Mouse (Mus musculus) CH12.LX (cell line): ENCODE data around the gene Coro6. TPM values are rescaled to one million over a fixed set of nuclear protein-coding genes. Genes with fewer than 3 reads are reported as not detected.

Experiments
- DNase-seq: peaks from one replicate; pipeline ENCODE4 v3.0.0-alpha.2; 2013; ENCODE audit errors: extremely low read depth
- H3K27ac ChIP-seq: 2 replicates; pipeline ENCODE4 v1.5.1; 2012; ENCODE audit warnings: low read depth, mild to moderate bottlenecking, control low read depth, moderate library complexity; ENCODE audit not compliant: insufficient read depth
- H3K27me3 ChIP-seq: replicated peaks from 2 replicates; pipeline ENCODE3; 2012; ENCODE audit warnings: inconsistent platforms
- H3K36me3 ChIP-seq, 2 experiments: replicated peaks in 1 of 2; 2 replicates each; pipeline versions ENCODE3 to v1.6.1; 2012; ENCODE audit warnings: inconsistent platforms in 1 of 2, low read length in 1 of 2, mild to moderate bottlenecking in 1 of 2, mixed read lengths in 1 of 2, moderate library complexity in 1 of 2; ENCODE audit not compliant: control insufficient read depth in 1 of 2, insufficient read depth in 1 of 2
- H3K4me1 ChIP-seq, 2 experiments: 2 replicates each; pipeline ENCODE4 v1.6.1; 2012; ENCODE audit warnings: inconsistent platforms in 1 of 2, moderate library complexity in 1 of 2; ENCODE audit not compliant: insufficient read depth in 2 of 2, control insufficient read depth in 1 of 2
- H3K4me2 ChIP-seq: 2 replicates; pipeline ENCODE4 v1.6.1; 2012; ENCODE audit warnings: low read depth, mild to moderate bottlenecking, control low read depth; ENCODE audit not compliant: poor library complexity, insufficient read depth, severe bottlenecking
- H3K4me3 ChIP-seq, 3 experiments: fragments of 150-350 bp in 1 of 3; sonication (generic) in 1 of 3; replicated peaks in 1 of 3; 2 replicates each; pipeline versions ENCODE3 to v1.5.1; 2011 to 2012; ENCODE audit warnings: low read depth in 2 of 3, low read length in 2 of 3, mild to moderate bottlenecking in 2 of 3, moderate library complexity in 2 of 3, control low read depth in 1 of 3, improper control_type of control experiment in 1 of 3, inconsistent platforms in 1 of 3, mixed read lengths in 1 of 3; ENCODE audit not compliant: poor library complexity in 1 of 3
- H3K79me2 ChIP-seq: replicated peaks from 2 replicates; pipeline ENCODE4 v1.6.1; 2012; ENCODE audit warnings: mild to moderate bottlenecking, moderate library complexity; ENCODE audit not compliant: control insufficient read depth, poor library complexity, insufficient read depth, severe bottlenecking; ENCODE audit errors: extremely low read depth
- H3K9ac ChIP-seq: 2 replicates; pipeline ENCODE4 v1.6.1; 2012; ENCODE audit warnings: low read depth, mild to moderate bottlenecking, control low read depth, moderate library complexity; ENCODE audit not compliant: insufficient read depth
- H3K9me3 ChIP-seq: replicated peaks from 2 replicates; pipeline ENCODE3; 2012; ENCODE audit warnings: low read length, inconsistent platforms, mixed read lengths
- ELF1 ChIP-seq: IDR thresholded peaks from 2 replicates; pipeline ENCODE4 v1.6.1; 2014; ENCODE audit warnings: low read depth, mild to moderate bottlenecking, inconsistent platforms, low read length, improper control_type of control experiment
- JUN ChIP-seq: IDR thresholded peaks from 2 replicates; pipeline ENCODE4 v1.6.1; 2011; ENCODE audit warnings: low read depth, mild to moderate bottlenecking, low read length, improper control_type of control experiment, moderate library complexity; ENCODE audit not compliant: insufficient read depth
- MAX ChIP-seq: IDR thresholded peaks from 2 replicates; pipeline ENCODE4 v1.6.1; 2011; ENCODE audit warnings: low read length, improper control_type of control experiment
- MXI1 ChIP-seq: IDR thresholded peaks from 2 replicates; pipeline ENCODE4 v1.6.1; 2011; ENCODE audit warnings: mild to moderate bottlenecking, low read depth, low read length, improper control_type of control experiment
- MYC ChIP-seq: IDR thresholded peaks from 2 replicates; pipeline ENCODE4 v1.6.1; 2011; ENCODE audit warnings: low read depth, mild to moderate bottlenecking, improper control_type of control experiment, low read length
- NRF1 ChIP-seq: IDR thresholded peaks from 2 replicates; pipeline ENCODE4 v1.6.1; 2014; ENCODE audit warnings: low read depth, mild to moderate bottlenecking, inconsistent platforms, low read length, improper control_type of control experiment, moderate library complexity
- POLR2AphosphoS2 ChIP-seq: IDR thresholded peaks from 2 replicates; pipeline ENCODE4 v1.6.1; 2011; ENCODE audit warnings: low read depth, low read length, improper control_type of control experiment
- TBP ChIP-seq: conservative IDR thresholded peaks from 2 replicates; pipeline ENCODE4 v1.6.1; 2011; ENCODE audit warnings: low read depth, low read length, improper control_type of control experiment
- ZC3H11A ChIP-seq: IDR thresholded peaks from 2 replicates; pipeline ENCODE4 v1.6.1; 2012; ENCODE audit warnings: low read depth, mild to moderate bottlenecking, inconsistent platforms, low read length, improper control_type of control experiment
- ZNF384 ChIP-seq: IDR thresholded peaks from 2 replicates; pipeline ENCODE4 v1.6.1; 2012; ENCODE audit warnings: low read depth, low read length, improper control_type of control experiment, inconsistent platforms
- dilution Hi-C: fragments of 300-500 bp; cut with MboI; formaldehyde crosslinking; loops from 2 replicates; pipeline ENCODE4 v1.14.3; 2020; ENCODE audit warnings: low sequenced_read_pairs; ENCODE audit not compliant: extremely low pct_unique_long_range_greater_than_20kb, extremely low pct_ligation_motif_present
- in situ Hi-C: fragments of 300-500 bp; cut with MboI; formaldehyde crosslinking; loops from 3 replicates; pipeline ENCODE4 v1.14.3; 2019; ENCODE audit warnings: low sequenced_read_pairs, low pct_ligation_motif_present, low pct_unique_long_range_greater_than_20kb, mixed read lengths
- polyA plus RNA-seq: library from polyadenylated mRNA; unstranded; fragments of >175 nt; gene quantifications from 2 replicates; pipeline ENCODE4 v1.2.1, GENCODE M21; 2012; ENCODE audit warnings: low read depth; ENCODE audit not compliant: insufficient read length
- total RNA-seq, 2 experiments: library from RNA; depleted of rRNA; stranded (reverse); fragments of 300-350 nt in 1 of 2; fragments of >200 nt in 1 of 2; gene quantifications; 2 replicates each; pipeline ENCODE4 v1.2.3; 2012 to 2014

Coro6 gene
- total and polyA plus RNA-seq, 3 experiments, result 0.25 to 0.39 TPM; not detected in 1

- dilution Hi-C loops (no loop called here), in situ Hi-C loops (no loop called here)
- Histone ChIP-seq H3K4me1 (peaks cover 19 to 66% of the 10 kb centered on the region in 2 experiments), H3K9me3 (no peaks in the 10 kb centered on the region), H3K79me2 (peaks cover 34% of the 10 kb centered on the region), H3K9ac (peak overlapping the region; percentile 95), H3K36me3 (peaks cover 2 to 32% of the 10 kb centered on the region in 2 experiments), H3K27ac (no peak overlapping the region; the same call in 1 of the 2 replicates), H3K4me3 (peak overlapping the region; percentile 83 to 99 (median 84)), H3K4me2 (peak overlapping the region; percentile 86), H3K27me3 (peaks cover 15% of the 10 kb centered on the region)
- no peak for DNase-seq
- no peak for TF ChIP-seq JUN
- TF ChIP-seq TBP, result no peak
- TF ChIP-seq ZC3H11A, result no peak
- no peak for TF ChIP-seq POLR2AphosphoS2
- TF ChIP-seq ELF1, result no peak
Observed at GRCm38 (mm10) chr11:77494344-77494676, 32.1 kb downstream of the Coro6 start.

- Histone ChIP-seq H3K36me3 (peaks cover 7 to 37% of the 10 kb centered on the region in 2 experiments), H3K79me2 (peaks cover 34% of the 10 kb centered on the region), H3K9ac (peak overlapping the region; percentile 95; the same call in 1 of the 2 replicates), H3K4me1 (peaks cover 19 to 66% of the 10 kb centered on the region in 2 experiments), H3K4me2 (peak overlapping the region; percentile 86), H3K4me3 (peak overlapping the region; percentile 83 to 99 (median 84)), H3K27me3 (peaks cover 12% of the 10 kb centered on the region), H3K9me3 (no peaks in the 10 kb centered on the region), H3K27ac (no peak overlapping the region)
- no peak for TF ChIP-seq ZNF384
- TF ChIP-seq MAX, result no peak
- in situ Hi-C loops, result loop anchor here (5.0 kb wide), 1 partner anchor 128 kb away; no protein-coding TSS in a partner anchor
- dilution Hi-C loops, result no loop called here
- no peak for DNase-seq
Observed at GRCm38 (mm10) chr11:77494782-77495181, 32.6 kb downstream of the Coro6 start.

GRCm38 (mm10) chr11:77495507-77495906 is 33.3 kb downstream of the Coro6 start:
- no peak overlapping the region for H3K9ac ChIP-seq
- no peak overlapping the region for H3K27ac ChIP-seq
- H3K4me1 ChIP-seq, result peaks cover 19 to 62% of the 10 kb centered on the region in 2 experiments
- in situ Hi-C loops (loop anchor here (5.0 kb wide), 1 partner anchor 127 kb away; no protein-coding TSS in a partner anchor), dilution Hi-C loops (no loop called here)
- peaks cover 34% of the 10 kb centered on the region for H3K79me2 ChIP-seq
- H3K27me3 ChIP-seq, result peaks cover 5% of the 10 kb centered on the region
- no peak overlapping the region for H3K4me3 ChIP-seq
- no peak for DNase-seq
- peaks cover 14 to 44% of the 10 kb centered on the region in 2 experiments for H3K36me3 ChIP-seq
- no peaks in the 10 kb centered on the region for H3K9me3 ChIP-seq
- H3K4me2 ChIP-seq, result no peak overlapping the region
- no peak for TF ChIP-seq NRF1
- TF ChIP-seq MYC, result no peak
- TF ChIP-seq MXI1, result no peak
